8 mouse cellular contexts compared by ENCODE assay signal in genomic region chr1:74587773-74588445, GRCm38 (mm10). TPM values are rescaled to one million over a fixed set of nuclear protein-coding genes. Genes with fewer than 3 reads are reported as not detected.
DNase-seq lines count a peak whose midpoint lies in the region; ATAC-seq and TF ChIP-seq lines count a peak whose summit lies in the region.

TSS of gene Zfp142 (minus strand) at chr1:74588246.
TSS of gene Bcs1l (plus strand) at chr1:74588289.

- peak; percentile 23; the same call in 1 of the 2 replicates for TF ChIP-seq POLR2A in brain, embryonic 14.5 days (IDR thresholded peaks at IDR 0.05; ENCODE audit: borderline replicate concordance, extremely low read depth, insufficient read depth, insufficient read length, poor library complexity, severe bottlenecking)
- TF ChIP-seq POLR2A in liver, adult 2 months (IDR thresholded peaks at IDR 0.05; ENCODE audit: extremely low read depth, insufficient read depth, low read length), result 0 out of 2 replicates have a peak, but pooled peaks have one; percentile 24
- peak; percentile 51 for TF ChIP-seq POLR2A in myocyte (IDR thresholded peaks at IDR 0.05; ENCODE audit: insufficient read length, low read depth)

- H3K79me2 ChIP-seq in C2C12 (ENCODE audit: control insufficient read depth, insufficient read depth), result peaks cover 53% of the 10 kb centered on the region
- no peaks in the 10 kb centered on the region; the same call in 1 of the 2 replicates for H3K79me2 ChIP-seq in liver, adult 2 months (ENCODE audit: control insufficient read depth, insufficient read depth, low read length)
- H3K79me2 ChIP-seq in myocyte (ENCODE audit: control insufficient read depth, insufficient read depth), result peaks cover 40% of the 10 kb centered on the region

- DNase-seq in brain, embryonic 14.5 days (ENCODE audit: low read depth), result peak; percentile 100
- DNase-seq in liver, adult 2 months (ENCODE audit: extremely low read depth, low read depth, low spot score), result peak; percentile 96
- DNase-seq in splenic B cell, adult 2 months (ENCODE audit: low read depth, low spot score), result peak; percentile 97

- H3ac ChIP-seq in C2C12 (ENCODE audit: control insufficient read depth, insufficient read length, low read depth), result peak within 1 kb of the TSS; percentile 91
- peak within 1 kb of the TSS; percentile 49 for H3ac ChIP-seq in myocyte (ENCODE audit: control insufficient read depth, insufficient read length)

- H3K9ac ChIP-seq in heart, embryonic 11.5 days (ENCODE audit: low read depth, low read length), result peak within 1 kb of the TSS; percentile 81
- peak within 1 kb of the TSS; percentile 87 for H3K9ac ChIP-seq in kidney, embryonic 16.5 days (replicated peaks; ENCODE audit: low read length)
- H3K9ac ChIP-seq in liver, adult 2 months (ENCODE audit: low read depth, low read length), result peak within 1 kb of the TSS; percentile 82

- H3K4me3 ChIP-seq in C2C12 (ENCODE audit: insufficient read depth, poor library complexity, severe bottlenecking) (peak within 1 kb of the TSS; percentile 68), myocyte (peak within 1 kb of the TSS; percentile 66)
- peak within 1 kb of the TSS; percentile 67 for H3K4me3 ChIP-seq in erythroblast, embryonic 14.5 days (replicated peaks)
- peak within 1 kb of the TSS; percentile 75 for H3K4me3 ChIP-seq in heart, embryonic 11.5 days (ENCODE audit: low read depth, low read length)
- peak within 1 kb of the TSS; percentile 88 for H3K4me3 ChIP-seq in kidney, embryonic 16.5 days (ENCODE audit: low read length)
- peak within 1 kb of the TSS; percentile 85 for H3K4me3 ChIP-seq in liver, adult 2 months (ENCODE audit: insufficient read depth, low read depth, low read length)

- H3K79me3 ChIP-seq in C2C12 (ENCODE audit: low read depth), result peaks cover 37% of the 10 kb centered on the region

- H3K36me3 ChIP-seq in C2C12 (ENCODE audit: control insufficient read depth, insufficient read depth) (peaks cover 39% of the 10 kb centered on the region), myocyte (ENCODE audit: control insufficient read depth, insufficient read depth) (peaks cover 10% of the 10 kb centered on the region)
- peaks cover 51% of the 10 kb centered on the region for H3K36me3 ChIP-seq in erythroblast, embryonic 14.5 days (ENCODE audit: control insufficient read depth)
- H3K36me3 ChIP-seq in heart, embryonic 11.5 days (ENCODE audit: control insufficient read depth, insufficient read depth, low read length), result peaks cover 14% of the 10 kb centered on the region; the same call in 1 of the 2 replicates
- peaks cover 31% of the 10 kb centered on the region for H3K36me3 ChIP-seq in kidney, embryonic 16.5 days (ENCODE audit: insufficient read depth, low read length)
- peaks cover 10% of the 10 kb centered on the region for H3K36me3 ChIP-seq in liver, adult 2 months (ENCODE audit: control insufficient read depth, insufficient read depth, low read length)
- no peaks in the 10 kb centered on the region; the same call in 1 of the 2 replicates for H3K36me3 ChIP-seq in splenic B cell, adult 2 months (ENCODE audit: control insufficient read depth, insufficient read depth, low read length, poor library complexity, severe bottlenecking)

- peak within 1 kb of the TSS; percentile 95 for H3K4me2 ChIP-seq in heart, embryonic 11.5 days
- H3K4me2 ChIP-seq in kidney, embryonic 16.5 days (replicated peaks; ENCODE audit: low read depth, low read length), result peak within 1 kb of the TSS; percentile 89
- peak within 1 kb of the TSS; percentile 84 for H3K4me2 ChIP-seq in myocyte (ENCODE audit: low read depth)

- no peaks in the 10 kb centered on the region for H3K27me3 ChIP-seq in C2C12 (ENCODE audit: control insufficient read depth, insufficient read depth, insufficient read length)
- no peaks in the 10 kb centered on the region for H3K27me3 ChIP-seq in erythroblast, embryonic 14.5 days (ENCODE audit: control insufficient read depth)
- no peaks in the 10 kb centered on the region for H3K27me3 ChIP-seq in heart, embryonic 11.5 days (ENCODE audit: control insufficient read depth, insufficient read depth, low read length)
- no peaks in the 10 kb centered on the region for H3K27me3 ChIP-seq in kidney, embryonic 16.5 days (ENCODE audit: insufficient read depth, low read length)
- no peaks in the 10 kb centered on the region for H3K27me3 ChIP-seq in liver, adult 2 months (ENCODE audit: control insufficient read depth, insufficient read depth, low read length)
- no peaks in the 10 kb centered on the region for H3K27me3 ChIP-seq in myocyte (ENCODE audit: control insufficient read depth, insufficient read depth, insufficient read length)
- H3K27me3 ChIP-seq in splenic B cell, adult 2 months (ENCODE audit: control insufficient read depth, insufficient read depth, low read length, poor library complexity, severe bottlenecking), result no peaks in the 10 kb centered on the region

- TF ChIP-seq CTCF in C2C12 (IDR thresholded peaks at IDR 0.05; ENCODE audit: control insufficient read depth, insufficient read depth, insufficient read length), result no peak
- TF ChIP-seq CTCF in brain, embryonic 14.5 days (IDR thresholded peaks at IDR 0.05; ENCODE audit: borderline replicate concordance, extremely low read depth, insufficient read depth, insufficient read length), result 0 out of 2 replicates have a peak, but pooled peaks have one; percentile 0
- no peak for TF ChIP-seq CTCF in liver, adult 2 months (IDR thresholded peaks at IDR 0.05; ENCODE audit: low read depth, low read length)

- ATAC-seq in heart, embryonic 11.5 days (replicated peaks; ENCODE audit: insufficient number of reproducible peaks, low FRiP score, low TSS enrichment), result peak; percentile 96
- ATAC-seq in kidney, embryonic 16.5 days (ENCODE audit: low FRiP score, low TSS enrichment), result peak; percentile 99

- H3K4me1 ChIP-seq in erythroblast, embryonic 14.5 days (ENCODE audit: control insufficient read depth), result peaks cover 48% of the 10 kb centered on the region
- H3K4me1 ChIP-seq in heart, embryonic 11.5 days (ENCODE audit: control insufficient read depth, insufficient read depth, low read length), result peaks cover 21% of the 10 kb centered on the region
- H3K4me1 ChIP-seq in kidney, embryonic 16.5 days (ENCODE audit: insufficient read depth, low read length), result peaks cover 20% of the 10 kb centered on the region
- H3K4me1 ChIP-seq in liver, adult 2 months (ENCODE audit: control insufficient read depth, insufficient read depth, low read length), result peaks cover 5% of the 10 kb centered on the region

- WGBS in heart, embryonic 11.5 days (ENCODE audit: insufficient replicate concordance), result under 1% methylated on average over 48 of the region's 48 CpGs
- under 1% methylated on average over 45 of the region's 48 CpGs for WGBS in kidney, embryonic 16.5 days
- under 1% methylated on average over 48 of the region's 48 CpGs for WGBS in liver, adult 2 months

- peak within 1 kb of the TSS; percentile 70 for H3K27ac ChIP-seq in heart, embryonic 11.5 days (ENCODE audit: low read depth, low read length)
- H3K27ac ChIP-seq in kidney, embryonic 16.5 days (ENCODE audit: low read length), result peak within 1 kb of the TSS; percentile 90
- peak within 1 kb of the TSS; percentile 60 for H3K27ac ChIP-seq in liver, adult 2 months (replicated peaks; ENCODE audit: insufficient read depth, low read depth, low read length)

- no peaks in the 10 kb centered on the region for H3K9me3 ChIP-seq in erythroblast, embryonic 14.5 days (ENCODE audit: control insufficient read depth, low read length)
- no peaks in the 10 kb centered on the region for H3K9me3 ChIP-seq in heart, embryonic 11.5 days (replicated peaks; ENCODE audit: control insufficient read depth, low read length)
- H3K9me3 ChIP-seq in kidney, embryonic 16.5 days (ENCODE audit: low read length), result no peaks in the 10 kb centered on the region

TF ChIP-seq in C2C12, 6 proteins besides CTCF, POLR2A, EP300 and RAD21:
- peak; percentile 65 for TF ChIP-seq MAX (IDR thresholded peaks at IDR 0.05)
- TF ChIP-seq MYOG (IDR thresholded peaks at IDR 0.05; ENCODE audit: control insufficient read depth, extremely low read depth, insufficient read length), result no peak
- TF ChIP-seq FOSL1 (IDR thresholded peaks at IDR 0.05; ENCODE audit: insufficient read depth, low read length, poor library complexity, severe bottlenecking), result no peak
- no peak for TF ChIP-seq CEBPB (IDR thresholded peaks at IDR 0.05; ENCODE audit: low read depth)

TF ChIP-seq in myocyte, 11 proteins besides CTCF, POLR2A, EP300 and RAD21:
- TF ChIP-seq POLR2AphosphoS2 (IDR thresholded peaks at IDR 0.05; ENCODE audit: insufficient read length, low read depth) (peak; percentile 69), MYOG (IDR thresholded peaks at IDR 0.05; ENCODE audit: control insufficient read depth in 1 of 3, insufficient read depth in 1 of 3, insufficient read length in 2 of 3, low read depth in 2 of 3) (no peak), TCF3 (IDR thresholded peaks at IDR 0.05; ENCODE audit: insufficient read length, low read depth) (no peak), MAX (IDR thresholded peaks at IDR 0.05; ENCODE audit: low read depth) (no peak), E2F4 (IDR thresholded peaks at IDR 0.05; ENCODE audit: insufficient read depth) (peak; percentile 23), CEBPB (IDR thresholded peaks at IDR 0.05; ENCODE audit: insufficient read depth, poor library complexity, severe bottlenecking) (no peak), USF1 (IDR thresholded peaks at IDR 0.05; ENCODE audit: low read depth) (no peak), REST (IDR thresholded peaks at IDR 0.05; ENCODE audit: insufficient read depth, insufficient read length) (no peak)
TF ChIP-seq in myocyte: peak in this region for 2.

RNA-seq across cellular contexts. Expression of gene Zfp142, which starts in this region (rescaled TPM):
- polyA plus RNA-seq in C2C12 (2012; fragmentation: generic; extraction: Trizol) (8.6 TPM), myocyte (2012; fragmentation: generic; extraction: Trizol) (7.1 TPM)
- 26.1 and 26.8 TPM in 2 replicates for polyA plus RNA-seq in brain, embryonic 14.5 days (2012; rRNA removed)
- polyA plus RNA-seq in erythroblast, embryonic 14.5 days (2012), result 0.34 and 0.41 TPM in 2 replicates
- 5.7 and 6.6 TPM in 2 replicates for polyA plus RNA-seq in heart, embryonic 11.5 days (2014; fragmentation: Nextera tagmentation; extraction: Ambion mirVana)
- polyA plus RNA-seq in kidney, embryonic 16.5 days (2015; fragmentation: Nextera tagmentation; extraction: Ambion mirVana), result 7.0 and 8.7 TPM in 2 replicates
- 2.0 and 2.6 TPM in 2 replicates for total RNA-seq in liver, adult 2 months (2014; rRNA removed)
- 2.9 and 4.7 TPM in 2 replicates for polyA plus RNA-seq in liver, adult 2 months (2012; rRNA removed)

RNA-seq across cellular contexts. Expression of gene Bcs1l, which starts in this region (rescaled TPM):
- polyA plus RNA-seq in C2C12 (2012; fragmentation: generic; extraction: Trizol) (19.9 TPM), myocyte (2012; fragmentation: generic; extraction: Trizol) (22.7 TPM)
- 27.0 and 31.1 TPM in 2 replicates for polyA plus RNA-seq in brain, embryonic 14.5 days (2012; rRNA removed)
- 0.06 and 0.18 TPM in 2 replicates for polyA plus RNA-seq in erythroblast, embryonic 14.5 days (2012)
- 22.0 and 26.7 TPM in 2 replicates for polyA plus RNA-seq in heart, embryonic 11.5 days (2014; fragmentation: Nextera tagmentation; extraction: Ambion mirVana)
- polyA plus RNA-seq in kidney, embryonic 16.5 days (2015; fragmentation: Nextera tagmentation; extraction: Ambion mirVana), result 19.6 and 20.4 TPM in 2 replicates
- total RNA-seq in liver, adult 2 months (2014; rRNA removed), result 11.6 and 12.4 TPM in 2 replicates
- 17.8 and 18.3 TPM in 2 replicates for polyA plus RNA-seq in liver, adult 2 months (2012; rRNA removed)

Comparison
In these comparisons a context has a peak if more than half of its experiments do, and no peak if none do; other contexts are left out.
1. Peak in every context shown above with its lines: DNase-seq, ATAC-seq, H3K4me3 ChIP-seq and H3K27ac ChIP-seq.
2. RNA of gene Bcs1l (polyA plus RNA-seq): 27.0 to 31.1 TPM in brain, embryonic 14.5 days, 22.7 TPM in myocyte (single experiment), 22.0 to 26.7 TPM in heart, embryonic 11.5 days, 19.9 TPM in C2C12 (single experiment), 19.6 to 20.4 TPM in kidney, embryonic 16.5 days and 17.8 to 18.3 TPM in liver, adult 2 months; 0.06 to 0.18 TPM in erythroblast, embryonic 14.5 days; every median in the first group is over 10 times any median in the second.